Mouse (Mus musculus) ES-CJ7 (cell line): ENCODE measurements at regions not wholly inside any gene's neighbourhood (a gene's known extent, or its start where the extent isn't known, plus 50 kb on each side); places are given as distances from the start of the nearest gene placed in this dataset.
A peak's percentile ranks its signal among the peaks of the same experiment; 100 is the strongest.

Experiments used
- DNase-seq: peaks from one replicate; pipeline ENCODE4 v3.0.0; 2011; ENCODE audit warnings: low read depth, low spot score

DNA sequence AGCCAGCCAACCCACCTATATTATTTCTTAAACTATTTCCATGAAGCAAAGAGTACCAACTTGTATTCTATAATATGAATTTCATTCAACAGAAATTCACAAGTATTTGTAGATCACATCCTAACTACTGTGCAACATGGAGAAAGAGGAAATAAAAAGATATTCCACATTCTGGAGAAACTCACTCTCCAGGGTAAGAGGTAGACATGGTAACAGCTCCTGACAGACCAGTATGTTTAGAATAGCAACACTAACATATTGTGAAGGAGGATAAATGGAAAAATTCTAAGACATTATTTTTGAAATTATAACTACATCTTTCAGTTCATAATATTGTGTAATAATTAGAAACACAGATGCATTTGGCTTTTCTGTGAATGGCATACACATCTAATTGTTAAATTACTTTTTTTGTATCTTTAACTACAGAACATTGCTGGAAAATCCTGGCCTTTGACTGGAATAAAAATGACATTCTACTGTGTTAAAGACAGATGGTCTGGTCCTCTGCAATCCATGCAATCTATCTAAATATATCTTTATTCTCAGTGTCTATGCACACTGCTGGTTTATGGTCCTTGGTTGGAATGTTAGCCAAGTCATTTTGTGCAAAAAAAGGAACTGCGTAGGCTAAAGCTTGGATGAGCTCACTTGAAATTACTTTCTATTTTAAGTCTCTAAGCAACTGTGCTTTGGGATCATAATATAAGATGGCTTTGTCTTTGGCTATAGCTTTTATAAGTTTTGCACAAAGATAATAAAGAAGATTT lies 106.6 kb upstream of the Ctag2 start:
- DNase-seq = no peak

DNA sequence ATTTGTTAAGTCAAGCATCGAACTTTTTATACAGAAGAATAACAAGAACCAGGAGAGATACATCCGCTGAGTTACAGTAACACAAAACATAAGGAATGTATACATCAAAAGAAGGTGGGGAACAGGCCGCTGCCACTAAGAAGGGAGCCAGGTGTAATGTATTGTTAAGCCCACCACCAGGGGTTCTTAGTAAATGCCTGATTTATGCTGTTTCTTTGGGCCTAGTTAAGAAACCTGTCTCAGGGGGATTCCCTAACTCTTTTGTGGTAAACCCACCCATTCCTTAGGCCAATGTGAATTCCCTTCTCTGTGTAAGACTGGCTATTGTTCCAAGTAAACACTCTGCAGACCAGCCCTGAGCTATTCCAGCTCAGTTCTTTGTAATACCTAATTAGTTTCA lies 68.5 kb upstream of the Ctag2 start:
- peak; percentile 31 for DNase-seq
